Mouse (Mus musculus) kidney, embryonic 14.5 days (tissue): ENCODE data around the gene Vps35. TPM values are rescaled to one million over a fixed set of nuclear protein-coding genes. Genes with fewer than 3 reads are reported as not detected.

Experiments used
- ATAC-seq: fragments of 200-750 bp; cut with Nextera tagmentation; 2 replicates; pipeline ENCODE4 v1.8.0; 2017; ENCODE audit warnings: moderate number of reproducible peaks, mild to moderate bottlenecking, moderate TSS enrichment, moderate library complexity; ENCODE audit not compliant: low FRiP score, low TSS enrichment
- H3K27ac ChIP-seq: fragments of 300-500 bp; sonication (generic); 2 replicates; pipeline ENCODE4 v1.5.1; 2014; ENCODE audit warnings: low read depth, mild to moderate bottlenecking, low read length, moderate library complexity, mixed read lengths
- H3K27me3 ChIP-seq: fragments of 300-500 bp; sonication (generic); 2 replicates; pipeline ENCODE4 v1.6.1; 2014; ENCODE audit warnings: mild to moderate bottlenecking, low read length; ENCODE audit not compliant: control insufficient read depth, insufficient read depth
- H3K36me3 ChIP-seq: fragments of 300-500 bp; sonication (generic); 2 replicates; pipeline ENCODE4 v1.6.1; 2014; ENCODE audit warnings: low read length, mixed read lengths; ENCODE audit not compliant: control insufficient read depth, insufficient read depth
- H3K4me1 ChIP-seq: fragments of 300-500 bp; sonication (generic); 2 replicates; pipeline ENCODE4 v1.6.1; 2014; ENCODE audit warnings: low read length, mixed read lengths; ENCODE audit not compliant: control insufficient read depth, insufficient read depth
- H3K4me2 ChIP-seq: fragments of 300-500 bp; sonication (generic); replicated peaks from 2 replicates; pipeline ENCODE4 v1.6.1; 2014; ENCODE audit warnings: low read depth, mild to moderate bottlenecking, low read length
- H3K4me3 ChIP-seq: fragments of 300-500 bp; sonication (generic); 2 replicates; pipeline ENCODE4 v1.5.1; 2014; ENCODE audit warnings: mild to moderate bottlenecking, low read length
- H3K9ac ChIP-seq: fragments of 300-500 bp; sonication (generic); 2 replicates; pipeline ENCODE4 v1.6.1; 2014; ENCODE audit warnings: low read depth, mild to moderate bottlenecking, low read length, moderate library complexity
- H3K9me3 ChIP-seq: fragments of 300-500 bp; sonication (generic); 2 replicates; pipeline ENCODE4 v1.6.1; 2016; ENCODE audit warnings: low read length; ENCODE audit not compliant: control insufficient read depth
- WGBS: fragments of 180-500 bp; shearing (Covaris S2); extraction: QIAGEN DNeasy Blood & Tissue Kit; methylation state at CpG from one replicate; pipeline ENCODE4 v1.1.7; 2014; 5-methylcytosine and 5-hydroxymethylcytosine counted together
- polyA plus RNA-seq: library from polyadenylated mRNA; unstranded; fragments of >200 nt; fragmentation: Nextera tagmentation; extraction: Ambion mirVana; gene quantifications from 2 replicates; pipeline ENCODE4 v1.2.1, GENCODE M21; 2014

Gene Vps35
- polyA plus RNA-seq, result 108 and 137 TPM in 2 replicates

DNA sequence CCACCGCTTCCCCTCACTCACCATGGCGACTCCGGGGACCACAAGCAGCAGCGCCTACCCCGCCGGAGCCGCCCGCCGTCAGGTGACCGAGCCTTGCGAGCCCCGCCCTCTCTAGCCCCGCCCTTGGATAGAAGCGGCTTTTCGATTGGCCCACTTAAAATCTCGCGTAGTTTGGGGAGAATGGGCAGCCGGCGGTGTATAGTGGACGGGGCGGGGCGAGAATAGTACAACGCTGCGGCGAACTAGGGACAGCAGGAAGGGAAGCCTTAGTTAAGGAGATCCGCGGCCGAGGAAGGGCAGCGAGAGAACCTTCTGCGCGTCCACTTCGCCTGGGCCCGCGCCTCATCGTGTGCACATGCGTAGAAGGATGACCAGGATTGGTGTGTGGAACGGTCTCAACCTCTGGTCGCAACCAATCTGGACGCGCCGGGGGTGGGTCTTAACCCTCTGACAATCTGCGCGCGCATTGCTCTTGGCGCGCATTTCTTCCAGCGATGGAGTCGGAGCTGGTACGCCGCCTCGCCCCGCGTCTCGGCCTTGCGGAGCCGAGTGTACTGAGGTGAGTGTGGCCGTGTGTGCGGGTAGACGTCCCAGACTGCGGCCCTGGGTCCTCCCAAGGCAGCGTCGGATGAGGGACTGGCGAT is at the start of gene Vps35, which contains the start of gene Orc6:
Gene Vps35 (minus strand): TSS at position 369 of the 644 bp plus-strand sequence.
Gene Orc6 (plus strand): TSS at position 199 of the 644 bp plus-strand sequence.
- Histone ChIP-seq H3K4me1 (peaks cover 14% of the 10 kb centered on the region), H3K27me3 (no peaks in the 10 kb centered on the region), H3K9me3 (no peaks in the 10 kb centered on the region), H3K4me2 (peak within 1 kb of the TSS; percentile 62), H3K9ac (peak within 1 kb of the TSS; percentile 90), H3K4me3 (peak within 1 kb of the TSS; percentile 95), H3K36me3 (peaks cover 25% of the 10 kb centered on the region), H3K27ac (peak within 1 kb of the TSS; percentile 92)
- ATAC-seq, result peak; percentile 98
- WGBS, result under 1% methylated on average over 63 of the region's 63 CpGs

DNA sequence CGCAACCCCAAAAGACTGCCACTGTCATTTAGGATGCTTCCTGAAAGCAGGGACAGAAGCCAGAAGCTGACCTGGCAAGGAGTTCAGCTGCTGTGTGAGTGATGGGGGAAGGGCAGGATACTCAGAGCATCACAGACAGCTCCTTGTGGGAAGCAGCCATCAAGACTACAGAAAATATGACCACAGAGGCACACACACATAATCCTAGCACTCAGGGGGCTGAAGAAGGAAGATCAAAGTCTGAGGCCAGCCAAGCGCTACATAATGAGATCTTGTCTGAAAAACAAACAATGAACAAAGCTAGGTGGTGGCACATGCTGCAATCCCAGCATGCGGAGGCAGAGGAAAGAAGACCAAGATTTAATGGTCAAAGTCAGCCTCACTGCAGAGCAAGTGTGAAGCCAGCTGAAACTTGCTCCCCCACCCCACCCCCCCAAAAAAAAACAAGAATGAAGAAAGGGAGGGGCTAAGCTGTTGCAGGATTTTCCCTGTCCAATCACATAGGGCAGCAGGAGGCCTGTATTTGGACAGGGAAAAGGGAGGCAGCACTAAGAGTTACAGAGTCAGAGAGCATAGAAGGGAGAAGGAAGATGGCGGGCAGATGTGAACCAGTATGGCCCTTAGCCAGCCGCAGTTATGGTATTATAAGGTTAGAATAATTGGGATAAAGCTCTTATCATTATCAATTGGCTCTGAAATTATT is 40.4 kb upstream of the Vps35 start:
- Histone ChIP-seq H3K36me3 (no peaks in the 10 kb centered on the region), H3K4me2 (no peak overlapping the region), H3K4me3 (no peak overlapping the region), H3K27me3 (no peaks in the 10 kb centered on the region), H3K27ac (peak overlapping the region; percentile 24; the same call in 1 of the 2 replicates), H3K9me3 (no peaks in the 10 kb centered on the region), H3K9ac (no peak overlapping the region), H3K4me1 (no peaks in the 10 kb centered on the region)
- peak; percentile 88 for ATAC-seq
- WGBS, result 43% methylated on average over 5 of the region's 5 CpGs

DNA sequence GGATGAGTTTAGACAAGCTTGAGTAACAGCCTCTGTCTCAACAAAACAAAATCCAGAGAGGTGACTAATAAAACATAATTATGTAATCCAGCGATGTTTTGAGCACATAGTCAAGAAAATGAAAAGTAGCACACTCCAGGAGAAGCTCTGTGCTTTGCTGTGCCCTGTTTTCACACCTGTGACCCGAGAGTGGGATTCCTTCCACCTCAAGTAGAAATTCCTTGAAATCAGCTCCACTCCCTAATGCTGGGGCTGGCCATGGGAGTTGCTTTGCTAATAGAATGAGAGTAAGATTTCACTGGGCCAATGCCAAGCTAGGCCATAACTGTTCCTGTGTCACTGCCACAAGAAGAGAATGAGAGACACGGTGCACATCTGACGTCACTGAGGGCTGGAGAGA is 38.1 kb upstream of the Vps35 start:
- Histone ChIP-seq H3K36me3 (no peaks in the 10 kb centered on the region), H3K4me1 (no peaks in the 10 kb centered on the region), H3K27me3 (no peaks in the 10 kb centered on the region), H3K4me2 (no peak overlapping the region), H3K9ac (no peak overlapping the region), H3K4me3 (no peak overlapping the region), H3K27ac (no peak overlapping the region), H3K9me3 (no peaks in the 10 kb centered on the region)
- no peak for ATAC-seq
- WGBS, result 63% methylated on average over 4 of the region's 4 CpGs

DNA sequence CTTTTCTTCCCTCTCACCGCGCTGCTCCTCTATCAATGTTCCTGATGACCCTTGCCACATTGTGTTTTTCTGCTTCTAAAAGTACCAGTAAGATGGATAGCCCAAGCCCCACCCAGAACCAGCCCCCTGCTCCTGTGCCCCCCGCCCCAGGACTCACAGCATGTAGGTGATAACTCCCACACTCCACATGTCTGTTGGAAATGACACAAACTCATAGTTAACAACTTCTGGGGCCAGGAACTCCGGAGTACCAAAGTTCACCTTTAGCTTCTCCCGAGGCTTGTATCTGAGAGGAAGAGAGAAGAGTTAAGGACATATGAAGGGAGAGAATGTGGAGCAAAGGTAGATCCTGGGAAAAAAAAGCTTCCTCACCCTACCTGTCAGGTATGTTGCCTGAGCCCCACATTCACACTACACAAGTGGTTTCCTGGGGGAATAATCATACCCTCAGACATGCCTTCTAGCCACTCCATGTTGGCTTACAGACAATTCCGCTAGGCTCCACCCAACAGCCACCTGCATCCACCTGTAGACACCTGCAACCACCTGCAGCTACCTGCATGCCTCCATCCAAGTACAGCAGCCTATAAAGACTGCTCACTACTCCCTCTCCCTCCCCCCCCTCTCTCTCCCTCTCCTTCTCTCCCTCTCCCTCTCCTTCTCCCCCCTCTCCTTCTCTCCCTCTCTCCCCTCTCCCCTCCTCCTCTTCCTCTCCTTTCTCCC is 36.8 kb upstream of the Vps35 start:
- no peak overlapping the region for H3K27ac ChIP-seq
- H3K4me3 ChIP-seq, result no peak overlapping the region
- no peaks in the 10 kb centered on the region for H3K36me3 ChIP-seq
- no peaks in the 10 kb centered on the region for H3K4me1 ChIP-seq
- WGBS, result 73% methylated on average over 6 of the region's 6 CpGs
- no peak overlapping the region for H3K9ac ChIP-seq
- ATAC-seq, result no peak
- H3K4me2 ChIP-seq, result no peak overlapping the region
- no peaks in the 10 kb centered on the region for H3K9me3 ChIP-seq
- H3K27me3 ChIP-seq, result no peaks in the 10 kb centered on the region

DNA sequence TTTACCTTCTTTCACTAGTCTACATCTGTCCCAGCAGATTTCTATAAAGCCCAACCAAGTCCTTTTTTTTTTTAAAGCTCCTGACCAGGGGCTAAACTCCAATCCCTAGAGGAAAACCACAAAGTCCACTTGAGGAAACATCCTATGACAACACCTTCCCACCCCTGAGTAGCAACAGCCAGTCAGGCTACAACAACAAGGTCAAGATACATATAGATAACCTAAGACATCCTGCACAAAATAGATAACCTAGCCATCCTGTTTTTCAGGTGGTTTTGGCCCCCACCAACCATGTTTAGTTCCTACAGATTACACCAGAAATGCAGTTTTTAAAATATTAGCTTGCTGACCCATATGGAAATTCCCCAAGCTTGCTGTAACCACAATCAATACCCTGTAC is 35.5 kb upstream of the Vps35 start:
- no peaks in the 10 kb centered on the region for H3K27me3 ChIP-seq
- no peak overlapping the region for H3K4me3 ChIP-seq
- no peak overlapping the region for H3K4me2 ChIP-seq
- no peak for ATAC-seq
- no peaks in the 10 kb centered on the region for H3K4me1 ChIP-seq
- H3K9ac ChIP-seq, result no peak overlapping the region
- H3K36me3 ChIP-seq, result no peaks in the 10 kb centered on the region
- H3K9me3 ChIP-seq, result no peaks in the 10 kb centered on the region
- no peak overlapping the region for H3K27ac ChIP-seq

DNA sequence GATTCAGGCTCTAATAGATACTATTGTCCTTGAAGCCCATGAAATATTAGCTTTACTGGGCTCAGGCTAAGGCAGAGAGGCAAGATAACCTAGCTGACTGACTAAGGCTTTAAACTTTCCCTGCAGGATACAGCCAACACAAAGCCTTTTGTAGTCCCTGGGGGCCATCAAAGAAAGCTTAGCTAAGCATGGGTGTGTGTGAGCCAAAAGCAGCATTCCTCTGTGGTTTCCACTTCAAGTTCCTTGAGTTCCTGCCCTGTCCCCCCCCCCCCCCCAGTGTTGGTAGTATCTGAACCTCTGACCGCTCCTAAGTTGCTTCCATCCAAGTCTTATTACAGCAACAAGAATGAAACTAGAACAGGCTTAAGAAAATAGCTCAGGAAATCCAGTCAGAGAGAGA is 29.9 kb upstream of the Vps35 start:
- Histone ChIP-seq H3K9me3 (no peaks in the 10 kb centered on the region), H3K27ac (no peak overlapping the region), H3K4me2 (no peak overlapping the region), H3K9ac (no peak overlapping the region), H3K27me3 (no peaks in the 10 kb centered on the region), H3K4me1 (no peaks in the 10 kb centered on the region), H3K4me3 (no peak overlapping the region), H3K36me3 (no peaks in the 10 kb centered on the region)
- WGBS, result 69% methylated on average over 1 of the region's 1 CpGs
- no peak for ATAC-seq

DNA sequence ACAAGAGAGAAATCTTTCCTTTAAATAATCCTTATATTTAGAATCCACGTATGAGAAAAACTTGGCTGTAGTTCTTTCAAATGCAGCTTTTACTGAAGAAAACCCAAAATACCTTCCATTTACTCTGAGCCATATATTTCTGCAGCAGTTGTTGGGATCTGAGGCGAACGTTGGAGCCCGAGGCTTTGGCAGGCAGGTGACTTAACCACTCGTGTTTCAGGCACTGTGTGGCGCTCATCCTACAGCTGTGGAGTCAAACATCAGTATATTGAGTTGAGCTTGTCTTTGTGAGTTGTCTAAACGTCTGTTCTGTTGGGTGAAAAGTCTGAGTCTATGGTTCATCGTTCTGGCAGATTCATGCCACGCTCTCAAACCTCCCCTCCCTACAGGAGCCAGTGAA is 27.4 kb upstream of the Vps35 start:
- H3K27me3 ChIP-seq, result no peaks in the 10 kb centered on the region
- ATAC-seq, result no peak
- no peak overlapping the region for H3K4me2 ChIP-seq
- H3K4me1 ChIP-seq, result no peaks in the 10 kb centered on the region
- no peaks in the 10 kb centered on the region for H3K36me3 ChIP-seq
- H3K27ac ChIP-seq, result no peak overlapping the region
- H3K4me3 ChIP-seq, result no peak overlapping the region
- H3K9ac ChIP-seq, result no peak overlapping the region
- H3K9me3 ChIP-seq, result no peaks in the 10 kb centered on the region
- WGBS, result 67% methylated on average over 9 of the region's 9 CpGs

DNA sequence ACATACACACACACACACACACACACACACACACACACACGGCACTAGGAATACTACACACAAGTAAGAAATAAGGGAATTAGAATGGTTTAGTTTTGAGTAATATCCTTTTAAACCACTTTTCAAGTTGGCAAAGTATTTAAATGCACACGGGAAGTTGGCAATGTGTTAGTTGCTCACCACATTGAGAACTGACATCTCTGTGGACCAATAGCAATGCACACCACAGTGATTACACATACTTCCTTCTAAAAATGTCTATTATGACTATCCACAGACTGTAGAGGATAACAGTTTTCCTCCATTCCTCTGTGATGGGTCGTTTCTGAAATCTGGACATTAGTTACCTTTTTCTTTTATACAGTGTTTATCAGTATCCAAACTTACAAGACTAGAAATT is 23.5 kb upstream of the Vps35 start:
- 89% methylated on average over 3 of the region's 3 CpGs for WGBS
- no peaks in the 10 kb centered on the region for H3K4me1 ChIP-seq
- H3K4me3 ChIP-seq, result no peak overlapping the region
- no peak overlapping the region for H3K27ac ChIP-seq
- H3K4me2 ChIP-seq, result no peak overlapping the region
- no peaks in the 10 kb centered on the region for H3K36me3 ChIP-seq
- H3K9ac ChIP-seq, result no peak overlapping the region
- H3K9me3 ChIP-seq, result no peaks in the 10 kb centered on the region
- H3K27me3 ChIP-seq, result no peaks in the 10 kb centered on the region
- no peak for ATAC-seq

DNA sequence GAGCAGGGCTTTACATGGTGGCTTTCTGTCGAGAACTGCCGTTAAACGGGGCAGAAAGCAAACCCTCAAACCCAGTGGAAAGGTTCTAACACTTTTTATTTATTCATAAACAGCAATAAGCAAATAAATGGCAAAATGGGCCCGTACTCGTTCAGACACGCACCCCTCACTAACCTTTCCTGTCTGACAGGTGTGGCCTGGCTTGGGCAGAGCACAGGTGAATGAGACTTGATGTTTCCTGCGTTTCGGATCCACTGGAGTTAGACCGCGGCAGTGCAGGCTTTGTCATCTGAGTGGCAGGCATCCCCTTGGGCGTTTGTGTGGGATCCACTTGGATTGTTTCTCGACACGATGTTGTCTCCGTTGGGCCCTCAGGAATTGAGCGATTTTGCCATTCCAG is 22.4 kb upstream of the Vps35 start:
- H3K9ac ChIP-seq, result no peak overlapping the region
- no peak overlapping the region for H3K27ac ChIP-seq
- H3K27me3 ChIP-seq, result no peaks in the 10 kb centered on the region
- no peaks in the 10 kb centered on the region for H3K9me3 ChIP-seq
- WGBS, result 88% methylated on average over 15 of the region's 15 CpGs
- H3K4me3 ChIP-seq, result no peak overlapping the region
- no peak overlapping the region for H3K4me2 ChIP-seq
- no peaks in the 10 kb centered on the region for H3K36me3 ChIP-seq
- no peaks in the 10 kb centered on the region for H3K4me1 ChIP-seq
- no peak for ATAC-seq
